Mouse (Mus musculus) cerebral cortex, adult 2 months (tissue): ENCODE measurements around the gene Gna15.

Source experiments
- WGBS: fragments of 180-500 bp; shearing (Covaris S2); methylation state at CpG from one replicate; pipeline ENCODE4 v1.1.7; 2018; 5-methylcytosine and 5-hydroxymethylcytosine counted together

Gene Gna15

DNA sequence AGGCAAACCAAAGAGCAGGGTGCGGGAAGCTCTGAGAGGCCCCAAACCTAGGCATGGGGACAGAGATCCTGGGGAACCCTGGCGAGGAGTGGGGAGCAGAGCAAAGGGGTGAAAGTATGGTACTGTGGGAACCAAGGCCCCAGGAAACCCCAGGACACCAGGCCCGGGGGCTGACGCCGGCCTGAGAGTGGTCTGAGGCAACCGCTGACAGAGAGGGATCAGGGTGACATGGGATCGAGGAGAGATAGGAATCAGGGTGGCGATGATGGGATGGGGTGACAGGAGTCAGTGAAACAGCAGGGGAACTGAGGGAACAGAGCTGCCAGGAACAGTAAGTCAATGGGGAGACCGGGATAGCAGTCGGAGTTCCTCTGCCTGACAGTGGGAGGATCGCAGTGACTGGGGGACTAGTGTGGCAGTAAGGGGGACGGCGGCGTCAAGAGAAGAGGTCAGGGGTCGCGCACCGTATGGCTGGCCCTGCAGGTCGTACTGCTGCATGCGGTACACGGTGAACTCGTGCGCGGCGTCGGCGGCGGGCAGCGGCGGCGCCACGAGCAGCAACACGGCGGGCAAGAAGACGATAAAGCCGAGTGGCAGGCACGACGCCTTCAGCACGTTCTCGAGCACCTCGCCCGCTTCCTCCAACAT lies 28.3 kb downstream of the Gna15 start:
- 1% methylated on average over 41 of the region's 41 CpGs for WGBS

DNA sequence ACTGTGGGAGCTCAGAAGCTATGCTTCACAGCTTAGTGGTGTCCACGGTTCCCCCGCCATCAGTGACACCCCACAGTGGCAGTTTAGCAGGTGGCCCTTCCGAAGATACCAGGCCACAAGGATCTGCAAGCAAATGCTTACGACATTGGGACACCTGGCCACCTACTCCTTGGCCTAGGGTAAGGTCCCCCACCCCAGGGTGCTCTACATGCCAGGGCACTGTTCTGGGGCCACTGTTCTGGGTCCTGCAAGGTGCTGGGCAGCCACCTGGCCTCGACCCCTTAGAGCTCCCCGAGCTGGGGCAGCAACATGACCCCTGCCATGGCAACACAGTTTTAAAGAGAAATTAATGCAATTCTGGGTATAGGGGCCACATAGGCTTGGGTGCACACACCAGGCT lies 28.9 kb downstream of the Gna15 start:
- 73% methylated on average over 6 of the region's 6 CpGs for WGBS

DNA sequence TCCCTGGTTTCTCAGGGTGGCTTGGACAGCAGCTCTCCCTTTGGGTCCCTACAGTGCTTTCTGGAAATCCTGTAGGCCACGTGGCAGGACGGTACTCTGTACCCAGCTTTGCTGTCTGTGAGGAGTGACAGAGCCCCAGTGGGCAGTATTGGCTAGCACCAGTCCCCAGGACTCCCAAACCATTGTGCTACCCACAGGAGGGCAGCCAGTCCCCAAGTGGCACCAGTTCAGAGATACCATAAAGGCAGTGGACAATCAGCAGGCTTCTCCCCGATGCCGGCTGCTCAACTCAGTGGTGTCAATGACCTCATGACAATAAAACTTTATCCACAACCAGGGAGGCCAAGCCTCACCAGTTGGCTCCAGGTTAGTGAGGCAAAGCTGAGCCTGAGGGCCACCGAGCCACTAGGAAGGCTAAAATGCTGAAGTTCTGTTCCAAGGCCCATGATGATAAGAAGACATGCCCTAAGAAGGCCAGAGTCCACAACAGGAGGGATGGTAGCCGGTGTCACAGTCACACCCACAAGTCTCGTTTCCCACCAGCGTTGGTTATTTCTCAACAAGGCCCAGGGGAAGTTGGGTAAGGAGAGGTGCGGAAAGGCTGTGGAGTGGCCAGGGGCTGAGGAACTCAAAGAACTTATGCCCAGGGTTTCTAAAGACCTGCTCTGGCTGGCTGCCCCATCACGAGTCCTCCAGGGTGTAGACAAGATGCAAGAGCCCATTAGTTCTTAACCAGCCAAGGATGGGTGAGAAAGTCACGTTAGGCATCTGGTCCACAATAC lies 29.6 kb downstream of the Gna15 start:
- WGBS = 83% methylated on average over 11 of the region's 11 CpGs

DNA sequence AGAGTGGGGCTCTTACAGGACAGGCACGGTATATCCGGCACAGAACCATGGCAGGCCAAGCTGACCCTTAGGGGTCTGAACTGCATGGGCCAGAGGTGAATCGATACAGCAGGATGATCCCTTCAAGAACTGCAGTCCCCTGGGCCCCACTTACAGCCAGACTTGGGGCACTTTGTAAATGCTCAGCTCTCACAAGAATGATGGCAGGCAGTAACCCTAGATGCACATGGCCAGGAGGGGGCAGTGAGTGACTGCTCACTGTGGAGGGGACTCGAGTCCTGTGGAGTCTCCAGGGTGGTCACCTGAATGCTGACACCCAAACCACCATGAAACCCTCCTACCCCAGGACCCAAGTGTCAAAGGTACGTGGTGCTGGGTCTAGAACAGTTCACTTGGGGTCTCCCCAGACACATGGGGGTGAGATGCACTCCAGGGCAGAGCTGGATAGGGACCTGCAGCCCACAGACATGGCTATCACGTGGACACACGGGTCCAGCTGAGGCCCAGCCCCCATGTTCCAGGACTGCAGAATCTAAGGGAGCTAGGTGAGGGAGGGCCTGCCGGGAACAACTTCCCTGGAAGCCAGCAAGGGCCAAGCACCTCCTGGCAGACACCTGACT lies 30.3 kb downstream of the Gna15 start:
- 77% methylated on average over 8 of the region's 8 CpGs for WGBS

DNA sequence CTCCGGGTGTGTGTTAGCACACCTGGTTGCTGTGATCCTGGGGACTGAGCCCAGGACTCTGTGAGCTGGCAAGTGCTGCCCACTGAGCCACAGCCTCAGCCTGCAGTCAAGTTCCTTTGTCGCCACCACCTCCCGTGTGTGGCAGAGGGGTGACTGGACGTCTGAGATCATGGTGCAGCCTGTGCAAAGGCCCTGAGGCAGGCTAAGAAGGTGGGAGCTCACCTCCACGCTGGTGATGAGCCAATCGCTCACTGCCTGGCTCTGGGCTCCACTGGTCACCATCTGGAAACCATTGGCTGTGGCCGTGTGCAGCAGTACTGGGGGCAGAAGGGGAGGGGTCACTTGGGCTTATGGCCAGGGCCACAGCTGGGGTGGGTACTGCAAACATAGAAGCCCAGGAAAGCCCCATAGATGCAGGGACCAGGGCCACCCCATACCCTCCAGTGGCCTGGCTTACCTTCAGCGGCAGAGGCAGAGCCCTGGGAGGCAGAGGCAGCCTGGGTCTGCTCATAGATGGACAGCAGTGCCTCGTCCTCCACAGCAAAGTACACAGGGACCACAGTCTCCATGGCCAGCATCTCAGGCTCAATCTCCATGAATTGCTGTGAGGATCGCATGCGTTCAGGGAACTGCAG lies 31.3 kb downstream of the Gna15 start:
- WGBS = 89% methylated on average over 11 of the region's 11 CpGs

DNA sequence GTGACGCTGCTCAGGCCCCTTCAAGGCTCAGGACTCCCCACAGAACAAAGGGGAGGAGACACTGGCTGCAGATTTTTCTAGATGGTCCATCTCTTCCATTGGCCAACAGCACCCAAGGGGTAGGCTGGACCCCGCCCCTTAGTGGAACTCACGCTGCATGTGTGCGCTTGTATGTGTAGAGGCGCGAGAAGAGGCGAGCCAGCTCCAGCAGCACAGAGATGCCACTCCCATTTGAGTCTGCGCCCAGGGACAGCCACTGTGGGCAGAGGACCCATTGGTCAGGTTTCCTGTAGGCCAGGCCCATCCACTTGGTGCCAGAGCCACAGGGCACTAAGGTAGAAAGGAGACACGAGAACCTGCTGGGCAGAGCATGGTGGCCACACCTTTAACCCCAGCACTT lies 33.0 kb downstream of the Gna15 start:
- 93% methylated on average over 9 of the region's 9 CpGs for WGBS

DNA sequence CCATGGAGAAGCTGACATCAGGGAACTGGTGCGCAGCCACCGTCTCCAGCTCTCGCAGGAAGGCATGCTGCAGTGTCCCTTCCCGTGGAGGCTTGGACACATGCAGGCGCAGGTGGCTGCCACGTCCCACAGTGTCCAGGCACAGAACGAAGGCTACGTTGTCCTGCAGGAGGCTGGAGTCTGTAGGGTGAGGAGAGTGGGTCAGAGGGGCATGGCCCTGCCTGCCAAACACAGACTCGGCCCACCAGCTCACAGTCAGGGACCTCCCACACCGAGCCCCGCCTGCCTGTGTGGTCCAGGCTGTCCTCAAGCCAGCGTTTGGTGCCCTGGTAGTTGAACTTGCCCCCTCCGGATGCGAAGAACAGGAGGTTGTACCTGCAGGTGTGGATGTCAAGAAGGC lies 34.1 kb downstream of the Gna15 start:
- 79% methylated on average over 14 of the region's 14 CpGs for WGBS

DNA sequence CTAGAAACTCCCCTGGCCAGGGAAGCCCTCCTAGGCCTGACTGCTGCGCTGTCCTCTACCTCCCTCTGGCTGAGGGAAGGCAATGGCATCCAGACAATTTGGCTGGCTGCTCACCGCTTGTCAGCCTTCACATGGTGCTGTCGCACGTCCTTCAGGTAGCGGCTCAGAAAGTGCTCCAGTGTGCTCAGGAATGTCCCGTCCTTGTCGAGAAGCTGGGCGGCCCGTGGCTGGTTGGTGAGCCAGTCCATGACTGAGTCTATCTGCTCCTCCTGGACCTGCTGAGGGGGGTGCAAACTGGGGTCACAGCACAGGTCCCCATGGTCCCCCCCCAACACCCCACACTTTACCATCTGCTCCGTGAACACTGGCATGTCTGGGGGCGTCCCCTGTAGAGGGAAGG lies 35.9 kb downstream of the Gna15 start:
- WGBS = 73% methylated on average over 11 of the region's 11 CpGs

DNA sequence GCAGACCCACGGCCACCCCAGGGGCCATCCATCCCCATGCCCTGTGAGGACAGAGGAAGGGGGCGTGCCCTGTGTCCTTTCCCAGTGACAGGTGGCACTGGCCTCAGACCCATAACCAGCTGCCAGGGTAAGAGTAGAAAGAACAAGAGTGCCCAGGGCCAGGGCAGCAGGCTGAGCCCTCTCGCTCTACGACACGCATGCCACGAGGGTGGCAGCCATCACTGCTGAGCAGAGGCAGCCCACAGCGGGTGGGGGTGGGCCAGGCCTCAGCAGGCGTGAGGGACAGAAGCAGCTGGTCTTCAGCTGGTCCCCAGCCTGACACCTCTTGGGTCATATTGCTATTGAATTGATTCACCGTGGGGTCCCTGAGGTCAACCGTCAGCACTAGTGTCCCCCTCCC lies 37.5 kb downstream of the Gna15 start:
- 88% methylated on average over 10 of the region's 10 CpGs for WGBS

DNA sequence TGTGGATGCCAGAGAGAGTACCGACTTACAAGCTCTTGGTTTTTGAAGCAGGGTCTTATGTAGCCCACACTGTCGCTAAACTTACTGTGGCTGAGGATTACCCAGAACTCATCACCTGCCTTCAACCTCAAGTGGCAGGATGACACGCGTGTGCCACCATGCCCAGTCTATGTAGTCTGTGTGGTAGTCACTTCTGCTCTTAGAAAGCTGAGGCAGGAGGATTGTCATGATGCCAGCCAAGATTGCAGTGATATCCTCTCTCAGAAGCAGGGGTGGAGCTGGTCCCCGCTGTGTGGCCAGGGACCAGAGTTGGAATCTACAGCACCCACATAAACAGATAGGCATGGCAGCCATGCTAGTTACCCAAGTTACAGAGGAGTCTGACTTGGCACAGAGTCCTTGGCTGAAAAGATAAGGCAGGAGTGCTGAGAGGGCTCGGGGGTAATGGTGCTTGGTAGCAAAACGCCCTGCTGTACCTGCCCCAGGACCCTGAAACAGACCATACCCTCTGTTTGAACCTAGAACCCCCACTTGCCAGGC lies 38.5 kb downstream of the Gna15 start:
- WGBS = 63% methylated on average over 7 of the region's 7 CpGs

DNA sequence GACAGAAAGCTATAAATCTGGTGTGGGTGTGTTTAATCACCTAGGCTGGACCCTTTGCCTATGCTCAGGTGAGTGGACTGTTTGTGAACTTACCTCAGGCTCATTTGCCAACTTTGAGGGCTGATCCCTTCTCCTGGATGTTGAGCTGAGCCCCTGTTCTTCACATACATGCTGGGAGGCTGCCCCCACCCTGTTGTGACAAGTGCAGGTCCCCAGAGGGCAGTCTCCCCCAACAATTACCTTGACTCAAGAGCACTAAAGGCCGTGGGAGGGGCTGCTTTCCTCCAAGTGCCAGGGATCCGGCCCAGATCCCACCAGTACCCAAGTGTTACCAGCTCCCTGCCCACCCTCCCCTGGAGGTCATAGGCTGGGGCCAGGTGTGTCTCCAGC lies 39.0 kb downstream of the Gna15 start:
- WGBS = 14% methylated on average over 2 of the region's 2 CpGs

DNA sequence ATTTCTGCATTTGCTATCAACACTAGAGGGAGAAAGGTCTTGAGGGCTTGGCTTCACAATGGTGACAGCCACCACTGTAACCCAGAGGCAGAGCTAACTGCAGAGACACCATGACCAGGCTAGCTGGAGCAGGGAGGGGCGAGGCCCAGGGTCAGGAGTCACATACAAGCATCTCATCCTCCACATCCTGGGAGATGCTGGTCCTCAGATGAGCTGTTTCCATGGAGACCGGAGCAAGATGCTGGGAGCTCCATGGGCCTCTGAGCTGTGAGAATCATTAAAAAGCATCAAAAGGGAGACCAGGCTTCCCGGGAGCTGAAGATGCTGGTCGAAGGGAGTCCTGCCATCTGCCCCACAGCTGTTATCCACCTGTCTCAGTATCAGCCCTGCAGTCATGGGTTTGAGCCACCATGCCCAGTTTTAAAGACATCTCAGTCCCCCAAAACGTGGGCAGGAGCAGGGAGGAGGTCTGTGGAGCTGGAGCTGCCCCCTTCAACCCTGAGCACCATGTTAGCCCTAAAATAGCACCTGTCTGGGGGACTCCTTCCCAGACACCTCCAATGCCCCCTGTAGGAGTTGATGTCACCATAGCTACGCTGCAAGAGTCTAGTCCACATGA lies 39.5 kb downstream of the Gna15 start:
- 37% methylated on average over 6 of the region's 6 CpGs for WGBS

DNA sequence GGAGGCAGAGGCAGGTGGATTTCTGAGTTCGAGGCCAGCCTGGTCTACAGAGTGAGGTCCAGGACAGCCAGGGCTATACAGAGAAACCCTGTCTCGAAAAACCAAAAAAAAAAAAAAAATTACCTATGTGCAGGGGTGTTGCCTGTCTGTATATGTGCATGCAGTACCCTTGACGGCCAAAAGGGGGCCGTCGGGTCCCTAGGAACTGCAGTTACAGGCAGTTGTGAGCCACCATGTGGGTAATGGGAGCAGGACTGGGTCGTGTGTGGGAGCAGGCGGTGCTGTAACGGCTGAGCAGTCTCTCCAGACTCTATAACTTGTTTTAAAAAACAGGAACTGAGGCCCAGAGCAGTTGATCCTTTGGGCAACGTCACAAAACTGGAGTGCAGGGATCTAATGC lies 40.0 kb downstream of the Gna15 start:
- 8% methylated on average over 9 of the region's 9 CpGs for WGBS

DNA sequence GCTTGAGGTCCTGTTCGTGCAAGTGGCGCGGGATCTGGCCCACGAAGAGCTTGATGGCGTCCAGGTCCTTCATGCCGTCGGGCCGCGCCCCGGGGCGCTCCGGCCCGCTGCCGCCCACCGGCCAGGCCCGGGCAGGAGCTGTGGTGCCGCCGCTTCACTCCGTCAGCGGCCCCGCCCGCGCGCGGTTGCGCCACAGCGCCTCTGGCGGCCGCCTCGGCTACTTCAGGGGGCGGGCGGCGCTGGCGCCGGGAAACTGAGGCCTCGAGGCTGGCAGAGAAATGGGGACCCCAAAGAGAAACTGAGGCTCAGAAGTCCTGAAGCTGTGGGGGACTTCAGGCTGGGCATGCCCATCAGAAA lies 41.5 kb downstream of the Gna15 start, which contains the start of gene Celf5:
TSS of gene Celf5 (minus strand) at position 177 of the 357 bp plus-strand sequence.
- under 1% methylated on average over 36 of the region's 36 CpGs for WGBS

DNA sequence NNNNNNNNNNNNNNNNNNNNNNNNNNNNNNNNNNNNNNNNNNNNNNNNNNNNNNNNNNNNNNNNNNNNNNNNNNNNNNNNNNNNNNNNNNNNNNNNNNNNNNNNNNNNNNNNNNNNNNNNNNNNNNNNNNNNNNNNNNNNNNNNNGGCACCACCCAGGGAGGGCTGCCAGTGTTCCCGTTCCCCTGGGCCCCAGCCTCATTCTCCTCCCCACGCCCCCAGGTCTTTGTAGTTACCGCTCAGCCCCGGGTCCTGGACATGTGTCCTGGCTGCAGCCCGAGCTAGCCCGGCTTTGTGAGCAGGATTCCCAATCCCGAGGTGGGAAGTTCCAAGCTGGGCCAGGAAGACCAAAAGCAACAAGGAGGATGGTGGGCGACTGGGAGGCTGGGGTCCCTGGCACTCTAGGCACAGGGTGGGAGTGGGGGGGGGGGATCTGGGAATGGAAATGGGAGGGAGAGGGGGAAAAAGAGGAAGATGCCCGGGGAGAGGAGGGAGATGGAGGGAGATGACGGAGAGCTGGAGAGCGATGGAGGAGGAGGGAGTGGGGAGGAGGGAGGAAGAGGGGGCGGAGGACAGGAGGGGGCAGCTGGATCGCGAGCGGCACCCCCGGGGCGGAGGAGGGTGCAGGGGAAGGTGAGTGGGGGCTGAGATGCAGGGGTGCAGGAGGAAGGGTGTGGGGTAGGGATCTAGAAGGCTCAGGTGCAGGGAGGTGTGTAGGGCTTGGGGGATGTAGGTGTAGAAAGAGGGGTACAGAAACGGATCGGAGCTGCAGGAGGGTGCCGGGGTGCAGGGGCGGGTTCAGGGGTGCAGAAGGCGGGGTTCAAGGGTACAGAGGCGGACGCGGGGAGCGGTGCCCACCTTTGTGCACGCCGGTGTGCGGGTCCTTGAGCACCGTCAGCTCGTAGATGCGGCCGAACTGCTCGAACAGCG lies 42.2 kb downstream of the Gna15 start:
- 2% methylated on average over 35 of the region's 35 CpGs for WGBS

DNA sequence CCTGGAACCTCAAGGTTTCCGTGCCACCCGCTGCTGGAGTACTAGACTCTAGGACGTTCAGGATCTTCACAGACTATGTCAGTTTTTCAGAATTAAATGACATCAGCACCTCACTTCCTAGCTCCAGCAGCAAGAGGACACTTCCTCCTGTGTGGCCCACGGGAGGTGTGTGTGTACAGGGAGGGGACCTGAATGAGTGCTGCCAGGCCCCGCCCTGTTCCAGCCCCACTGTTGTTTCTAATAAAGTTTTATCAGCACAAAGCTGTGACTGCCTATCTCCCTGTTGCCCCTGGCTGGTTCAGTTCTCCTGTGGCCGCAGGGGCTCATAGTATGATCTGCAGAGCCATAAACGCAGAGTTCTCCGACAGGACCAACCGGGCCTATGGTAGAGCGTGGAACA lies 49.6 kb downstream of the Gna15 start:
- 60% methylated on average over 10 of the region's 10 CpGs for WGBS

DNA sequence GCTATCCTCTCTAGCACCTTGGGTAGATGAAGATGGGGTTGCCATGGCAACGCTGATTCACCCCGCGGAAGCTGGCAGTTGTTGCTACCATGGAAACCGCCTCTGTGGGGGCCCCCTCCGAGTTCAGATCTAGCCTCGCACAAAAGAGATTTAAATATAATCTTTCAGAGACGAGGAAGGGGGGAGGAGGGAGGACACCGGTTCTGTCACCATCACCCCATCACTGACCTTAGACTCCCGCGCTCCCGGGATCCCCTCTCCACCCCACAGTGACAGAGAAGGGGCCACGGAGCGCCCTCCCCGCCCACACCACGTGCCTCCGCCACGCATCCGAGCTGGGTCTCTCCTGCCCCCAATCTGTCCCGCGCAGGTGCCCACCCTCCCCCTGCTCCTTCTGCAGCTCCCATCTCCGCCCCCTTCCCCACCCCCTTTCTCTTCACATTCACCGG lies 51.0 kb downstream of the Gna15 start:
- 3% methylated on average over 20 of the region's 22 CpGs for WGBS

DNA sequence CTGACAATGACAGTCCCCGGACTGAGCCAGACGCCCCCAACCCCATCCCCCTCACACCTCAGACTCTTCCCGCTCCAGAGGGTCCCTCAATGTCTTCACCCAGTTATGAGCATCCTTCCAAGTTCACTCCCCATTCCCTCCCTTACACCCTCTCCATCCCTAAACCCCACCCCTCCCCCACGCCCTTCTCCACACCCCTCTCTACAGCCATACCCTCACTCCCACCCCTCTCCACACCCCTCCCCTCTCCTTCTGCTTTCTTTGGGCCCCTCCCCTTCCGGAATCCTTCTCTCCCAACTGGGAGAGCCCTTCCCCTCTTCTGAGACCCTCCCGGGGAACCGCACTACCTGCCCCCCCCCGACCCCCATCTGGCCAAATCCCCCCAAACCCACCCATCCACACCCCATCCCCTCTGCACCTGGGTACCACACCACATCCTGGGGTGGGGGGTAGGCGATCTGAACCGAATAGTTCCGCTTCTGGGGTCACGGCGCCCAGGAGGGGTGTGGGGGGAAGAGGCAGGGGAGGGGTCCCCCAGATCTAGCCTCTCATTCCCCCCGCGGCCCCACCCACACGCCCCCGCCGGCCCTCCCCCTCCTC lies 51.5 kb downstream of the Gna15 start:
- 2% methylated on average over 17 of the region's 18 CpGs for WGBS

DNA sequence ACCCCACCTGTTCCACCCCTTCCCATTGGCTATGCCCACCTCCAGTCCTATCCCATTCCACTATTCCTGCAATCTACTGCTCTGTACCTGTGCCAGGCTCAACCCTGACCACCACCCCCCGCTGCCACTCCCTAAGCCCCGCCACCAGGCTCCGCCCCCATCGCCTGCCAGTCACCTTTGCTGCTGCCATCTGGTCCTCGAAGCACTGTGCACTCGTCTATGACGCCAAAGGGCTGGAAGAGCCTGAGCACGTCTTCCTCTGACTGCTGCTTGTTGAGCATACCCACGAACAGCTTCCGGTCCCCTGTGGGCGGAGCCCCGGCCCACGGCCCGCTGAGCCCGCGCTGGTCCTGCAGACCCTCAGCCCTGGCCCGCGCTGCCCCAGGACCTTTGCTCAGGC lies 53.6 kb downstream of the Gna15 start:
- WGBS = 31% methylated on average over 18 of the region's 18 CpGs

DNA sequence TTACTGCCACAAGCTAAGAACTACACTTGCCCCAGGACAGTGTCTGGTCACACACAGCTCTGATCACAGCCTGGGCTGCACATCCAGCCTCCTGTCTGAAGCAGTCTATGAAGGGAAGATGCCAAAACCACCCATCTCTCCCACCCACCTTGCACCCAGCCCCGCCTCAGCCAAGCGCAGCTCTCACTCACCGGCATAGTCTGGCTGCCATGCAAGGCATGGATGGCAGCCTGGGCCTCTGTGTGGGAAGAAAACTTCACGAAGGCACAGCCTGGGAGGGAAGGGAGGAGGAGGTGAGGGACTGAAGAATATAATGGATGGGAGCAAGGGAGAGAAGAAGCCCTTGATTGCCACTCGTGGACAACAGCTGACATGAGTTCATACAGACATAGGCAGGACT lies 54.8 kb downstream of the Gna15 start:
- WGBS = 38% methylated on average over 5 of the region's 5 CpGs
